Mouse (Mus musculus) midbrain, embryonic 10.5 days (tissue): Measurements from ENCODE around the gene 1700025C18Rik. TPM values are rescaled to one million over a fixed set of nuclear protein-coding genes. Genes with fewer than 3 reads are reported as not detected.

ENCODE experiments used
- DNase-seq: peaks from one replicate; pipeline ENCODE4 v3.0.0-alpha.2; 2017; ENCODE audit warnings: low spot score
- H3K27ac ChIP-seq: fragments of 300-500 bp; sonication (generic); replicated peaks from 2 replicates; pipeline ENCODE4 v1.5.1; 2016; ENCODE audit warnings: mild to moderate bottlenecking
- H3K27me3 ChIP-seq: fragments of 300-500 bp; sonication (generic); 2 replicates; pipeline ENCODE4 v1.6.1; 2016; ENCODE audit warnings: low read depth, mild to moderate bottlenecking; ENCODE audit not compliant: poor library complexity, severe bottlenecking
- H3K36me3 ChIP-seq: fragments of 300-500 bp; sonication (generic); 2 replicates; pipeline ENCODE4 v1.6.1; 2016; ENCODE audit warnings: mild to moderate bottlenecking, moderate library complexity
- H3K4me1 ChIP-seq: fragments of 300-500 bp; sonication (generic); 2 replicates; pipeline ENCODE4 v1.6.1; 2016
- H3K4me3 ChIP-seq: fragments of 300-500 bp; sonication (generic); 2 replicates; pipeline ENCODE4 v1.5.1; 2016; ENCODE audit warnings: mild to moderate bottlenecking, moderate library complexity
- H3K9me3 ChIP-seq: fragments of 300-500 bp; sonication (generic); replicated peaks from 2 replicates; pipeline ENCODE4 v1.6.1; 2016; ENCODE audit warnings: mild to moderate bottlenecking
- WGBS: fragments of 180-500 bp; shearing (Covaris S2); methylation state at CpG from one replicate; pipeline ENCODE4 v1.1.7; 2016; 5-methylcytosine and 5-hydroxymethylcytosine counted together
- polyA plus RNA-seq: library from polyadenylated mRNA; unstranded; fragments of >200 nt; fragmentation: Nextera tagmentation; extraction: Ambion mirVana; gene quantifications from 2 replicates; pipeline ENCODE4 v1.2.1, GENCODE M21; 2016

1700025C18Rik gene
- polyA plus RNA-seq, 1 experiment from 2014 or later: not detected

GRCm38 (mm10) chr2:165051566-165051965, 39.0 kb downstream of the 1700025C18Rik start:
- Histone ChIP-seq H3K27me3 (peaks cover 22% of the 10 kb centered on the region), H3K4me3 (no peak overlapping the region), H3K27ac (peak overlapping the region; percentile 61), H3K36me3 (no peaks in the 10 kb centered on the region), H3K9me3 (no peaks in the 10 kb centered on the region), H3K4me1 (peaks cover 44% of the 10 kb centered on the region)
- WGBS: 26% methylated on average over 11 of the region's 11 CpGs
- no peak for DNase-seq

GRCm38 (mm10) chr2:165050826-165051548, 39.6 kb downstream of the 1700025C18Rik start:
- Histone ChIP-seq H3K4me3 (no peak overlapping the region), H3K27ac (peak overlapping the region; percentile 61), H3K27me3 (peaks cover 16% of the 10 kb centered on the region), H3K36me3 (no peaks in the 10 kb centered on the region), H3K4me1 (peaks cover 38% of the 10 kb centered on the region), H3K9me3 (no peaks in the 10 kb centered on the region)
- 74% methylated on average over 18 of the region's 18 CpGs for WGBS
- DNase-seq: no peak

GRCm38 (mm10) chr2:165049044-165049443, 41.5 kb downstream of the 1700025C18Rik start:
- WGBS: 66% methylated on average over 5 of the region's 5 CpGs
- Histone ChIP-seq H3K36me3 (no peaks in the 10 kb centered on the region), H3K4me1 (peaks cover 33% of the 10 kb centered on the region), H3K27me3 (peaks cover 8% of the 10 kb centered on the region; the same call in 1 of the 2 replicates), H3K9me3 (no peaks in the 10 kb centered on the region), H3K27ac (peak overlapping the region; percentile 29; the same call in 1 of the 2 replicates), H3K4me3 (no peak overlapping the region)
- DNase-seq: no peak

- peaks cover 22% of the 10 kb centered on the region for H3K4me1 ChIP-seq
- DNase-seq: no peak
- H3K27me3 ChIP-seq: peaks cover 29% of the 10 kb centered on the region
- no peaks in the 10 kb centered on the region for H3K9me3 ChIP-seq
- no peaks in the 10 kb centered on the region for H3K36me3 ChIP-seq
- H3K27ac ChIP-seq: peak overlapping the region; percentile 65
- peak overlapping the region; percentile 39; the same call in 1 of the 2 replicates for H3K4me3 ChIP-seq
- 62% methylated on average over 2 of the region's 2 CpGs for WGBS
Measured at GRCm38 (mm10) chr2:165043729-165044128, 46.8 kb downstream of the 1700025C18Rik start.

GRCm38 (mm10) chr2:165043090-165043636, 47.4 kb downstream of the 1700025C18Rik start:
- H3K9me3 ChIP-seq: no peaks in the 10 kb centered on the region
- H3K36me3 ChIP-seq: no peaks in the 10 kb centered on the region
- H3K27me3 ChIP-seq: peaks cover 29% of the 10 kb centered on the region
- peak overlapping the region; percentile 39 for H3K4me3 ChIP-seq
- WGBS: 13% methylated on average over 17 of the region's 17 CpGs
- H3K4me1 ChIP-seq: peaks cover 22% of the 10 kb centered on the region
- H3K27ac ChIP-seq: peak overlapping the region; percentile 65
- peak; percentile 35 for DNase-seq

- Histone ChIP-seq H3K36me3 (no peaks in the 10 kb centered on the region), H3K4me1 (peaks cover 22% of the 10 kb centered on the region), H3K9me3 (no peaks in the 10 kb centered on the region), H3K27ac (no peak overlapping the region), H3K4me3 (no peak overlapping the region), H3K27me3 (peaks cover 29% of the 10 kb centered on the region)
- WGBS: 79% methylated on average over 5 of the region's 5 CpGs
- DNase-seq: no peak
Measured at GRCm38 (mm10) chr2:165042126-165042525, 48.4 kb downstream of the 1700025C18Rik start.

- Histone ChIP-seq H3K9me3 (no peaks in the 10 kb centered on the region), H3K27me3 (peaks cover 19% of the 10 kb centered on the region)
Measured at GRCm38 (mm10) chr2:165037415-165037814, 53.1 kb downstream of the 1700025C18Rik start.

GRCm38 (mm10) chr2:165035058-165035431, 55.5 kb downstream of the 1700025C18Rik start:
- DNase-seq: no peak
- Histone ChIP-seq H3K4me3 (peak overlapping the region; percentile 92), H3K27ac (peak overlapping the region; percentile 100), H3K9me3 (no peaks in the 10 kb centered on the region), H3K4me1 (peaks cover 46% of the 10 kb centered on the region), H3K27me3 (no peaks in the 10 kb centered on the region), H3K36me3 (peaks cover 9% of the 10 kb centered on the region)
- 32% methylated on average over 5 of the region's 5 CpGs for WGBS

More at GRCm38 (mm10) chr2:165037415-165037814, 53.1 kb downstream of the 1700025C18Rik start:
- H3K4me3 ChIP-seq: no peak overlapping the region
- DNase-seq: no peak
- no peaks in the 10 kb centered on the region for H3K36me3 ChIP-seq
- 69% methylated on average over 4 of the region's 4 CpGs for WGBS
- H3K27ac ChIP-seq: no peak overlapping the region; the same call in 1 of the 2 replicates
- H3K4me1 ChIP-seq: peaks cover 33% of the 10 kb centered on the region

GRCm38 (mm10) chr2:165034131-165035057, 56.2 kb downstream of the 1700025C18Rik start, which contains the start of gene Ncoa5:
Gene Ncoa5, minus strand, starts transcription at chr2:165034867.
- under 1% methylated on average over 110 of the region's 111 CpGs for WGBS
- no peaks in the 10 kb centered on the region for H3K27me3 ChIP-seq
- no peaks in the 10 kb centered on the region for H3K9me3 ChIP-seq
- peaks cover 12% of the 10 kb centered on the region for H3K36me3 ChIP-seq
- H3K27ac ChIP-seq: peak within 1 kb of the TSS; percentile 100
- H3K4me3 ChIP-seq: peak within 1 kb of the TSS; percentile 92
- DNase-seq: peak; percentile 100
- H3K4me1 ChIP-seq: peaks cover 46% of the 10 kb centered on the region

- no peak for DNase-seq
- Histone ChIP-seq H3K36me3 (peaks cover 12% of the 10 kb centered on the region), H3K4me1 (peaks cover 46% of the 10 kb centered on the region), H3K9me3 (no peaks in the 10 kb centered on the region), H3K27me3 (no peaks in the 10 kb centered on the region), H3K4me3 (peak overlapping the region; percentile 92), H3K27ac (peak overlapping the region; percentile 100; the same call in 1 of the 2 replicates)
- 61% methylated on average over 6 of the region's 6 CpGs for WGBS
Measured at GRCm38 (mm10) chr2:165033306-165033705, 57.2 kb downstream of the 1700025C18Rik start.

GRCm38 (mm10) chr2:165032533-165032932, 58.0 kb downstream of the 1700025C18Rik start:
- H3K36me3 ChIP-seq: peaks cover 12% of the 10 kb centered on the region
- H3K4me1 ChIP-seq: peaks cover 46% of the 10 kb centered on the region
- H3K9me3 ChIP-seq: no peaks in the 10 kb centered on the region
- no peaks in the 10 kb centered on the region for H3K27me3 ChIP-seq
- 67% methylated on average over 3 of the region's 3 CpGs for WGBS
- H3K27ac ChIP-seq: no peak overlapping the region
- peak overlapping the region; percentile 92 for H3K4me3 ChIP-seq
- DNase-seq: no peak
